In the genomic region with DNA sequence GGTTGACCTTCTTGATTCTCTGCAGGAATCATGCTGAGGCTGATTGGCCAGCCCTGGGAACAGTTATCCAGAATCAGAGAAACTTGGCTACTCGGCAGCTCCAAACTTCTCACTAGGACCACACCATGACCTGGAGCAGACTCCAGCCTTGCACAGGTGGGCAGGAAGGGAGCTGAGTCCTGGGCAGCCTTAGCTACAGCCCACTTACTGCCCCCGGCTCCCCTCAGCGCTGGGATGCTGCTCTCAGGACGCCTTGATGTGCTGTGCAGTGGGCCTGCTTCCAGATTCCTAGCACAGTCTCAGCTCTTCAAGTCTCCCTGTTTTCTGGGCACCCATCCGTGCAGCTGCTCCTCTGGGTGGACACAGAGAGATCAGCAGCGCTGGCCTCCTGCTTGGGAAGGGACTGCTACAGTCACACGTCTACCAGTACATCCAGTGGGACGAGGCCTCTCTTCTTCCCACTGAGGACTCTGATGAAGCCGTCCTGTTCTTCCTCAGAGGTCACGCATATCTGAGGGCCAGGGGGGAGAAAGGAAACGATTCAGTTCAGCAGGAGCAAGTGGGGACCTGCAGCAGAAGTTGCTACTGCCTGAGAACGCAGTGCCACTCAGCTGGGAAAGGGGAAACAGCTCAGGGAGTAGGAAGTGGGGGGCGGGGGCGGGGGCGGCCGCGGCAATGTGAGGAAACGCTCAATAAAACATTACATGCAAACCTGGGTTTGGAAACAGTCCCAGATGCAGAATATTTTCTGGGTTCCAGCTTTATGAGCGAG, we compare ENCODE assay signal across 9 mouse cellular contexts.
DNase-seq lines count a peak whose midpoint lies in the region; ATAC-seq and TF ChIP-seq lines count a peak whose summit lies in the region.
"Had no signal": no experiment of that assay in that cellular context is flagged by ENCODE, and none has a peak within 500 bp of the region (broad histone marks: within the 10 kb centered on the region; RNA-seq: fewer than 3 reads in every experiment).

No protein-coding gene starts in this region.

- peaks cover 6 to 8% of the 10 kb centered on the region in 2 experiments; a peak in 3 of 4 replicates for H3K4me1 ChIP-seq in heart, embryonic 14.5 days (ENCODE audit: control insufficient read depth in 2 of 2, insufficient read depth in 2 of 2, low read length in 2 of 2)
- peaks cover 2% of the 10 kb centered on the region; the same call in 1 of the 2 replicates for H3K4me1 ChIP-seq in bone marrow, adult 2 months (ENCODE audit: control insufficient read depth, insufficient read depth, low read length)
- no peaks in the 10 kb centered on the region for H3K4me1 ChIP-seq in liver, embryonic 15.5 days (replicated peaks)
- H3K4me1 ChIP-seq: midbrain, embryonic 13.5 days had no signal

- no peak for TF ChIP-seq POLR2A in bone marrow, adult 2 months (IDR thresholded peaks at IDR 0.05; ENCODE audit: borderline replicate concordance, control insufficient read depth, low read depth, low read length)

- no peaks in the 10 kb centered on the region for H3K9me3 ChIP-seq in heart, embryonic 14.5 days (ENCODE audit: control insufficient read depth, low read length)
- no peaks in the 10 kb centered on the region for H3K9me3 ChIP-seq in liver, embryonic 15.5 days (replicated peaks)
- H3K9me3 ChIP-seq: midbrain, embryonic 13.5 days had no signal

- peak; percentile 35; the same call in 1 of the 2 replicates for ATAC-seq in heart, embryonic 14.5 days (ENCODE audit: insufficient number of reproducible peaks, insufficient read depth, low FRiP score, low read depth)
- ATAC-seq in granulocyte monocyte progenitor cell, adult 5-6 weeks (replicated peaks; ENCODE audit: poor library complexity, severe bottlenecking) = peak; percentile 90
- ATAC-seq in liver, embryonic 15.5 days (ENCODE audit: insufficient read depth) = peak; percentile 28; the same call in 1 of the 2 replicates
- ATAC-seq: midbrain, embryonic 13.5 days had no signal

- H3K4me3 ChIP-seq in heart, embryonic 14.5 days (ENCODE audit: control insufficient read depth in 1 of 2, insufficient read depth in 1 of 2, low read depth in 1 of 2, low read length in 2 of 2) = no peak overlapping the region
- peak overlapping the region; percentile 54 for H3K4me3 ChIP-seq in bone marrow, adult 2 months (replicated peaks; ENCODE audit: control insufficient read depth, low read depth, low read length)
- H3K4me3 ChIP-seq in liver, embryonic 15.5 days (replicated peaks) = no peak overlapping the region
- H3K4me3 ChIP-seq: midbrain, embryonic 13.5 days had no signal

- intact Hi-C loops in heart, postnatal 10 days (cut with DNase I) = no loop called here

- no peaks in the 10 kb centered on the region for H3K36me3 ChIP-seq in heart, embryonic 14.5 days (ENCODE audit: control insufficient read depth, insufficient read depth, low read length)
- H3K36me3 ChIP-seq in liver, embryonic 15.5 days (replicated peaks) = no peaks in the 10 kb centered on the region
- H3K36me3 ChIP-seq: midbrain, embryonic 13.5 days had no signal

- 52% methylated on average over 19 of the region's 19 CpGs for WGBS in heart, embryonic 14.5 days
- 22% methylated on average over 19 of the region's 19 CpGs for WGBS in bone marrow, adult 2 months
- WGBS in liver, embryonic 15.5 days (ENCODE audit: insufficient replicate concordance) = 29% methylated on average over 19 of the region's 19 CpGs

- H3K27me3 ChIP-seq in heart, embryonic 14.5 days (ENCODE audit: control insufficient read depth, insufficient read depth, low read length) = no peaks in the 10 kb centered on the region
- H3K27me3 ChIP-seq in liver, embryonic 15.5 days = no peaks in the 10 kb centered on the region
- H3K27me3 ChIP-seq: midbrain, embryonic 13.5 days had no signal

- 0 out of 4 replicates have a peak overlapping the region, but pooled peaks of 1 of the 2 experiments have one; percentile 32 for H3K27ac ChIP-seq in heart, embryonic 14.5 days (replicated peaks in 1 of 2; ENCODE audit: control insufficient read depth in 1 of 2, insufficient read depth in 1 of 2, low read depth in 2 of 2, low read length in 2 of 2)
- peak overlapping the region; percentile 62 for H3K27ac ChIP-seq in bone marrow, adult 2 months (ENCODE audit: control insufficient read depth, insufficient read depth, low read depth, low read length, poor library complexity)
- H3K27ac ChIP-seq in liver, embryonic 15.5 days (replicated peaks) = no peak overlapping the region
- H3K27ac ChIP-seq: midbrain, embryonic 13.5 days had no signal

- no peak for TF ChIP-seq CTCF in bone marrow, adult 2 months (IDR thresholded peaks at IDR 0.05; ENCODE audit: control insufficient read depth, insufficient read depth, low read length)

- H3K4me2 ChIP-seq in heart, embryonic 14.5 days (ENCODE audit: low read length) = peak overlapping the region; percentile 5; the same call in 1 of the 2 replicates
- peak overlapping the region; percentile 36 for H3K4me2 ChIP-seq in liver, embryonic 15.5 days
- H3K4me2 ChIP-seq: midbrain, embryonic 13.5 days had no signal

- no peak overlapping the region for H3K9ac ChIP-seq in heart, embryonic 14.5 days (ENCODE audit: low read length)
- no peak overlapping the region for H3K9ac ChIP-seq in liver, embryonic 15.5 days
- H3K9ac ChIP-seq: midbrain, embryonic 13.5 days had no signal

- no peak for DNase-seq in heart, postnatal 10 days
- no peak for DNase-seq in ovary, adult 18-20 months (ENCODE audit: low spot score)
- DNase-seq in right cerebral cortex, adult 2 months (ENCODE audit: low spot score in 2 of 2) = no peak
- DNase-seq in testis, postnatal 10 days (ENCODE audit: low spot score) = no peak

Comparison
In these comparisons a context has a peak if more than half of its experiments do, and no peak if none do; other contexts are left out.
1. ATAC-seq: peak in every context shown above with its lines; median percentile 90 in granulocyte monocyte progenitor cell, adult 5-6 weeks; 35 in heart, embryonic 14.5 days; 28 in liver, embryonic 15.5 days.